Mouse (Mus musculus) MN1 (cell line): ENCODE measurements around the gene AC109138.7.
"Not testable (repeated sequence)": the region's sequence is repeated elsewhere in the genome, so short reads cannot be mapped to it uniquely, and the experiment has no call there.

ENCODE experiments used
- DNase-seq: peaks from one replicate; pipeline ENCODE4 v3.0.0-alpha.2; 2016; ENCODE audit warnings: low spot score

AC109138.7 gene

GRCm38 (mm10) chr19:4218293-4218692 is 4.1 kb downstream of the AC109138.7 start:
- no peak for DNase-seq

GRCm38 (mm10) chr19:4218784-4219183 is 4.6 kb downstream of the AC109138.7 start:
- no peak for DNase-seq

GRCm38 (mm10) chr19:4219943-4220342 is 5.8 kb downstream of the AC109138.7 start:
- DNase-seq, result no peak

GRCm38 (mm10) chr19:4220416-4220815 is 6.3 kb downstream of the AC109138.7 start:
- no peak for DNase-seq

DNA sequence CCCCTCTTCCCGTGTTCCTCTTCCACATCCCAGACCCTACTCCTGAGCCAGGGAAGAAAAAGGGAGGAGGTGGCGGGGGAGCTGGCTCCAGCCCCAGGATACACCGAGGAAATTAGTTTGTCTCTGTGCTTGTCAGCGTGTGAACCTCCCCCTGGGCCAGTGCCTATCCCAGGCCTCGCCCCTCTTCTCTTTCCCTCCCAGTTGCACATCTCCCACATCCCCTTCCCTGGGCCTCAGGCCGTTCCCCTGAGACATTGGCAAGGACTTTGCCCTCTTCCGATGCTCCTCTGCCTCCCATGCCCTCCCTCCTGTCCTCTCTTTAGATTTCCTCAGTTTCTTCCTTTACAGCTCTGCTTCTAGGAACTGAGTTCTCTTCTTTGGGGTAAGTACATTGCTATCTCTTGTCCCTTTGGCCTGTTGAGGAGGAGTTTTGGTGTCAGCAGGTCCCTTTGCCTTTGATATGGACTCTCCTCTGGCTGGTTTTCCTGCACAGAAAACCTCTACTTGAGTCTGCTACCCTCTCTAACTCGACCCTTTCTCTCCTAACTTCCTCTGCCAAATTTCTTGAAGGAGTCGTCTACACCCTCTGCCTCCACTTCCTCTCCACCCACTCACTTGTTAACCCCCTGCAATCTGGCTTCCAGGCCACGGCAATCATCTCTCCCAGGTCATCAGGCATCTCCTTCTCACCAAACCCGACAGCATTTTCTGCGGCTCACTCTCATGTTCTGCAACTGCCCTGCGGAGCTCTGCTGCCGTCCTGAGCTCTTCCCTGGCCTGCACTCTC is 7.0 kb downstream of the AC109138.7 start:
- DNase-seq, result peak; percentile 52

DNA sequence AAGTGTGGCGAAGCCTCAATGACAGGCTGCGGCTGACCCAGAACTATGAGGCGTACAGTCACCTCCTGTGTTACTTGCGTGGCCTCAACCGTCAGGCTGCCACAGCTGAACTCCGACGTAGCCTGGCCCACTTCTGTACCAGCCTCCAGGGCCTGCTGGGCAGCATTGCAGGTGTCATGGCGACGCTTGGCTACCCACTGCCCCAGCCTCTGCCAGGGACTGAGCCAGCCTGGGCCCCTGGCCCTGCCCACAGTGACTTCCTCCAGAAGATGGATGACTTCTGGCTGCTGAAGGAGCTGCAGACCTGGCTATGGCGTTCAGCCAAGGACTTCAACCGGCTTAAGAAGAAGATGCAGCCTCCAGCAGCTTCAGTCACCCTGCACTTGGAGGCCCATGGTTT is 8.0 kb downstream of the AC109138.7 start:
- peak; percentile 61 for DNase-seq

- DNase-seq, result no peak
These were observed 12.6 kb downstream of the AC109138.7 start for GRCm38 (mm10) chr19:4226779-4227178.

DNA sequence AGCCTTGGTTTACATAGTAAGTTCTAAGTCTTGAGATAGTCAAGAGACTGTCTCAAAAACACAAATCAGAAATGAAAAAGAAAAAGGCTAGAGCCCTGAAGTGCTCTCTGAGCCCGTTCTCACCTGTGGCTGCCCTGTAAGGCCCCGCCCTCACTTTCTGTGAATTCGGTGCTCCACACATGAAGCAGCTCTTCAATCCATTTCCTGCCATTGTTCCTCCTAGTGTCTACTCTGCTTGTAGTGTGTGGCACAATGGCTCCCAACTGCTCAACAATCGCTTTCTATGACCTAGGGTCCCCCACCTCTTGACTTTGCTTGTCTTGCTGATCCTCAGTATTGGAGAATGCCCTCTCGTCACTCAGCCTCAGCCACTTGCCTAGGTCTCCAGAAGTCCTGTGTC is 13.3 kb downstream of the AC109138.7 start:
- DNase-seq, result no peak

- DNase-seq, result peak; percentile 80
These were observed 13.9 kb downstream of the AC109138.7 start for GRCm38 (mm10) chr19:4227894-4228678.

- DNase-seq, result no peak
These were observed 14.7 kb downstream of the AC109138.7 start for GRCm38 (mm10) chr19:4228891-4229290.

DNA sequence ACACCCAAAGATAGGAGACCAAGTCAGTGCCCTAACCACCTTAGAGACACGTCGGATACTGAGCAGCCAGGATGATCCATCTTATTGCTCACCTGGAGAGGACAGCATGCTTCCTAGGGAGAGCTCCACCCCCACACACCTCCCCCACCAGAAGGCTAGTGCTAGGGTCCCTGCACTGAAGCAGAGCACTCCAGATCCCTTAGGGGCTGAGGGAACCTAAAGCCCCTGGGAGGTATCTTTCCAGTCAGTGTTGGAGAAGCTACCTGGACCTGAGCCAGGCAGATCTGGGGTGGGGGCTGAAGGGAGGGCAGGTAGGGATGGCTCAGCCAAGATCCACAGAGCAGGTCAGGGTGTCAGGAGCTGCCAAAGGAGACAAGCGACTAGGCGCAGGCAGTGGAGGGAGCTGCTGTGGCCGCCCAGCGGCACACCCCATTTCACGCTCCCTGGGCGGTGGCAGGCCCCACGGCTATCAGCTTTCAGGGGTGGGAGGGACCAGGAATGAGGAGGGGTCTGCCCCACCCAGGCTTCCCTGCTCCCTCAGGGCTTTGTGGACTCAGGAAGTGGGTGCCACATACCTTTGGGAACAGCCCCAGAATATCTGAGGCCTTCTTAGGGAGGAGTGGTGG is 15.4 kb downstream of the AC109138.7 start:
- DNase-seq, result no peak

DNA sequence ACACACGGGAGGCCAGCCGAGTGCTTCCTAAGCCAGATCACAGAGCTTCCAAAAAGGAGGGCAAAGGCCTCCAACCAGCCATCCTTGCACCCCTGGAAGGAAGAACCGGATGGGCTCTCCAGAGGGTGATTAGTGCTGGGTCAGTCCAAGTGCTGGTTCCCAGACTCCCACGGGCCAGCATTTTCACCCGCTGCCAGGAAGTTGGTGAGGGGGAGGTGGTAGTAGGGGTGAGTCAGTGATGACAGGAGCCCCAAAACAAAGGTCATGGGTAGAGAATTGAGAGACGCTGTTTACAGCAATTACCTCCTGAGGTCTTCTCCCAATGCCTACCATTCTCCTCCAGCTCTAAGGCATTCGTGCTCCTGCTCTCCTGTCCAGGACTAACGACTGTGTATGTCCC is 16.3 kb downstream of the AC109138.7 start:
- no peak for DNase-seq

- peak; percentile 90 for DNase-seq
These were observed 17.4 kb downstream of the AC109138.7 start, which contains the start of gene Pold4 for GRCm38 (mm10) chr19:4231253-4232185. Gene Pold4, plus strand, starts transcription at chr19:4231899.

DNA sequence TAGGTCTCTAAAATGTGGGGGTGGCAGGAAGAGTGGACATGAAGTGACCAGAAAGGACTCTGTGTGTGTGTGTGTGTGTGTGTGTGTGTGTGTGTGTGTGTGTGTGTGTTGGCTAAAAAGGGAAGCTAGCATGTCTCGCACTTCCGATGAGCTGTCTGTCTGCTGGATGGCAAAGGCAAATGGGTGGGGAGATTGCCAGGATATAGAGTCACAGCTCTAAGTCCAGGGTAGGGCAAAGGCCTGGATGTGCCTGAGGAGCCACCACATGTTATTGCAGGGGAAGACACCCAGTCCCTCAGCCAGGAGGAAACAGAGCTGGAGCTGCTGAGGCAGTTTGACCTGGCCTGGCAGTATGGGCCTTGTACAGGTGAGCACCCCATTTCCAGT is 18.0 kb downstream of the AC109138.7 start:
- DNase-seq, result peak; percentile 47

DNA sequence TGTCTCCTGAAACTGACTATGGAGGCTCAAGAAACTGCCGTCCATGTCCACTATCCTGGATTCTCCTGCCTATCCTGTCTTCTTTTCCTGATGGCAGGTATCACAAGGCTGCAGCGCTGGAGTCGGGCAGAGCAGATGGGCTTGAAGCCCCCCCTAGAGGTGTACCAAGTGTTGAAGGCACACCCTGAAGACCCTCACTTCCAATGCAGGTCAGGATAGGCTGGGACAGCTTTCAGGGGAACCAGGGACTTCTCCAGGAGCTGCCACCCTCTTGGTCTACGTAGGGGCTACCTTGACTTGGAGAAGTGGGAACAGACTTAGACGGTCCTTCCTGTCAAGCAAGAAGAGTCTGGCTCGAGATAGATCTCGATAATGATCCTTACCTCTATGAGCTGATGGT is 18.5 kb downstream of the AC109138.7 start:
- DNase-seq, result no peak

GRCm38 (mm10) chr19:4234548-4234947 is 20.4 kb downstream of the AC109138.7 start:
- DNase-seq, result no peak

- DNase-seq, result no peak
These were observed 26.1 kb downstream of the AC109138.7 start for GRCm38 (mm10) chr19:4240247-4240668.

DNA sequence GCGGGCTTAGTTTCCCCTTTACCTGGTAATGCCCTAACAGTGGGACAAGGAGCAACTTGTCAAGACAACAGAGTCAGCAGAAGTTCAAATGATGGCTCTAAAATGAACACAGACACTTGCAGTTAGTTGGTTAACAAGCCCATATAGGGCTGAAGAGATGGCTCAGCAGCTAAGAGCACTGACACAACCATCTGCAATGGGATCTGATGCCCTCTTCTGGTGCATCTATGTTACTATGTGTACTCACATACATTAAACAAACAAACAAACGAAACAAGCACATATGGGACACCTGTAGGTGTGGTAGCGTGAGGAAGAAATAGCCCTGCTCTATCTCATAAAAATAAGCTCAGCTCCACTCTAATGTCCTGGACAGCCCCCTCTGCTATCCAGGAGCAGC is 28.3 kb downstream of the AC109138.7 start:
- no peak for DNase-seq

DNA sequence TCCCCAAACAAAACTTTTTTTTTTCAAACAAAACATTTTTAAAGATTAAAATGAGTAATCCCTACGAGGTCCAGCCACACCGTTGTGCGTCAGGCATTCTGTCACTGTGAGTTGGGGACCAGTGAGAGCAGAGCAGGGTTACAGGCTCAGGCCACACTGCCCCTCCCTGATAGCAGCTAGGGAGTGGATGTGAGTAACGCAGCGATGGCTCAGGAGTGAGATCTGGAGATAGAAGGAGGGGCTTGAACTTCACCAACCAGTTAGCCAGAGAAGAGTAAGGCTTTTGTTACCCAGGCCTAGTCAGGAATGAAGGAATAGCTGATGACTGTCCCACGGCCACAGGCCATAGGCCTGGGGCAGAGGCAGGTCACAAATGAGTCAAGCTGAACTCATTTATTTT is 30.6 kb downstream of the AC109138.7 start:
- DNase-seq, result no peak

DNA sequence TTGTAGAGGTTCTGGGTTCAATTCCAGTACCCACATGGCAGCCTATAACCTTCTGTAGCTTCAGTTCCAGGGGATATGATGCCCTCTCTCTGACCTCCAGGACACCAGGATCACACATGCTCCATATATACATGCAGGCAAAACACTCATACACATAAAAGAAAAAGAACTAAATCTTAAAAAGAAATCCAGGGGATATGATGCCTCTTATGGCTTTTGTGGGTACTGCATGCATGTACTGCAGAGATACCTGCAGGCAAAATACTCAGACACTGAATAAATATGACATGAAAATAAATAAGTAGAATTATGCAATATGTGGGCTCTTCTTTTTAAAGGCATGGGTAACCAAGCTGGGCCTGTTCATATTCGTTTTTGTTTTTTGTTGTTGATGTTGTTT is 32.9 kb downstream of the AC109138.7 start:
- DNase-seq, result no peak

DNA sequence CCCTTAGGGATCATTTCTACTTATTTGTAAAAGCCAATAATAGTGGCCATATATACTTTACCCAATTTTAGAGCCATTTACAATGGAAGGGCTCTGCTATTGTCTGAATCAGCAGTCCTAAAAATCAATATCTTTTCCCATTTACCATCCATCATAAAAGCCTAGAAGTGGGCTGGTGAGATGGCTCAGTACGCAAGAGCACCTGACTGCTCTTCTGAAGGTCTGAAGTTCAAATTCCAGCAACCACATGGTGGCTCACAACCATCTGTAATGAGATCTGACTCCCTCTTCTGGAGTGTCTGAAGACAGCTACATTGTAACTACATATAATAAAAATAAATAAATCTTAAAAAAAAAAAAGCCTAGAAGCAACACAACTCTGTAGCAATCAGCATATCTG is 34.5 kb downstream of the AC109138.7 start:
- not testable (repeated sequence) for DNase-seq

DNA sequence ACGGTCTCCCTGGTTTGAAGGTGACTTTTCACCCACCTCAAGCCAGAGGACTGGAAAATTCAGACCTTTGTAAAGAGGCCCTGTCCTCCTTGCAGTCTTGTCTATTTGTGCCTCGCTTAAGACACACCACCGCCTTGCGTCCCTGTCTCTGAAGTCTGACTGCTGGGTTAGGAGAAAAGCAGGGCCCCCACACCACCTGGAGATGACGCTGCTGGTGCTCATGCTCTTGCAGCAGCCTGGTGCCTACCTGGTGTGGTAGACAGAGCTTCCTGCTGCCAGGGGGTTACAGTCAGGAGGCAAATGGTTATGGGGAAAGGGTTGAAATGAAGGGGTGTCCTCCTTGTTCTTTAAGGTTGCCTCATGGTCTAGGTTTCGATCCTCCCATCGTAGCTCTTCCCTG is 40.1 kb downstream of the AC109138.7 start:
- DNase-seq, result no peak
